Comparison of ENCODE assay signal across 21 mouse cellular contexts in genomic region chr1:106692599-106692998, GRCm38 (mm10).
"Had no signal": no experiment of that assay in that cellular context is flagged by ENCODE, and none has a peak within 500 bp of the region (broad histone marks: within the 10 kb centered on the region; RNA-seq: fewer than 3 reads in every experiment).

No protein-coding gene starts in this region.

- H3K36me3 ChIP-seq: limb, embryonic 12.5 days; limb, embryonic 15.5 days; lung, embryonic 15.5 days; midbrain, embryonic 10.5 days; neural tube, embryonic 12.5 days; neural tube, embryonic 15.5 days; stomach, embryonic 15.5 days had no signal

- H3K4me1 ChIP-seq: limb, embryonic 12.5 days; neural tube, embryonic 12.5 days; neural tube, embryonic 15.5 days; stomach, embryonic 15.5 days had no signal

- H3K27ac ChIP-seq: kidney, postnatal 0 days; limb, embryonic 12.5 days; limb, embryonic 15.5 days; lung, embryonic 15.5 days; midbrain, embryonic 10.5 days; neural tube, embryonic 12.5 days; neural tube, embryonic 15.5 days; stomach, embryonic 15.5 days had no signal

- H3K9me3 ChIP-seq: limb, embryonic 12.5 days; limb, embryonic 15.5 days; lung, embryonic 15.5 days; midbrain, embryonic 10.5 days; neural tube, embryonic 12.5 days; neural tube, embryonic 15.5 days; stomach, embryonic 15.5 days had no signal

- H3K4me3 ChIP-seq: limb, embryonic 12.5 days; limb, embryonic 15.5 days; lung, embryonic 15.5 days; midbrain, embryonic 10.5 days; neural tube, embryonic 12.5 days; neural tube, embryonic 15.5 days; stomach, embryonic 15.5 days had no signal

- ATAC-seq: intestine, postnatal 0 days had no signal

- H3K27me3 ChIP-seq: limb, embryonic 12.5 days; limb, embryonic 15.5 days; lung, embryonic 15.5 days; neural tube, embryonic 12.5 days; neural tube, embryonic 15.5 days; stomach, embryonic 15.5 days had no signal

- DNase-seq: kidney, adult 2 months; kidney, postnatal 36 days; layer of hippocampus, postnatal 36 days; left cerebral cortex, postnatal 4 days; lung, adult 18-20 months; lung, postnatal 14 days; lung, postnatal 4 days; midbrain, embryonic 14.5 days; right cerebral cortex, adult 18-20 months; right cerebral cortex, postnatal 14 days; right cerebral cortex, postnatal 4 days; thymus, postnatal 25 days had no signal

- H3K9ac ChIP-seq: limb, embryonic 12.5 days; limb, embryonic 15.5 days; lung, embryonic 15.5 days; neural tube, embryonic 12.5 days; neural tube, embryonic 15.5 days; stomach, embryonic 15.5 days had no signal

- H3K4me2 ChIP-seq: limb, embryonic 12.5 days; limb, embryonic 15.5 days; lung, embryonic 15.5 days; neural tube, embryonic 12.5 days; neural tube, embryonic 15.5 days; stomach, embryonic 15.5 days had no signal
